Mouse (Mus musculus) spleen, postnatal 36 days (tissue): Measurements from ENCODE around the gene Ccnb2.

Experiments
- DNase-seq, 2 experiments: peaks; one replicate each; pipeline ENCODE4 v3.0.0; 2022; ENCODE audit warnings: low spot score in 2 of 2, mixed read lengths in 1 of 2

The Ccnb2 gene

GRCm38 (mm10) chr9:70384494-70384893 is 36.9 kb downstream of the Ccnb2 start:
- DNase-seq, result no peak

- no peak for DNase-seq
Observed at GRCm38 (mm10) chr9:70383750-70384149, 37.6 kb downstream of the Ccnb2 start.

GRCm38 (mm10) chr9:70382091-70382490 is 39.3 kb downstream of the Ccnb2 start:
- DNase-seq, result no peak

- no peak for DNase-seq
Observed at GRCm38 (mm10) chr9:70379502-70380467, 41.6 kb downstream of the Ccnb2 start.

- peak; percentile 17 to 32 for DNase-seq
Observed at GRCm38 (mm10) chr9:70371638-70372037, 49.7 kb downstream of the Ccnb2 start.

- peak in 1 of 2 experiments; percentile 10 for DNase-seq
Observed at GRCm38 (mm10) chr9:70366898-70367297, 54.4 kb downstream of the Ccnb2 start.

GRCm38 (mm10) chr9:70365915-70366314 is 55.4 kb downstream of the Ccnb2 start:
- no peak for DNase-seq

- DNase-seq, result no peak
Observed at GRCm38 (mm10) chr9:70364741-70365140, 56.6 kb downstream of the Ccnb2 start.

GRCm38 (mm10) chr9:70359402-70360131 is 61.8 kb downstream of the Ccnb2 start:
- no peak for DNase-seq
